Mouse (Mus musculus) midbrain, embryonic 14.5 days (tissue): ENCODE measurements around the gene Ppef2. TPM values are rescaled to one million over a fixed set of nuclear protein-coding genes. Genes with fewer than 3 reads are reported as not detected.
"Not testable (repeated sequence)": the region's sequence is repeated elsewhere in the genome, so short reads cannot be mapped to it uniquely, and the experiment has no call there.

Source experiments
- ATAC-seq: fragments of 200-750 bp; cut with Nextera tagmentation; 2 replicates; pipeline ENCODE4 v1.8.0; 2017; ENCODE audit warnings: moderate number of reproducible peaks, moderate library complexity; ENCODE audit not compliant: low FRiP score, low TSS enrichment
- DNase-seq: peaks from one replicate; pipeline ENCODE4 v3.0.0-alpha.2; 2015
- H3K27ac ChIP-seq: fragments of 300-500 bp; sonication (generic); replicated peaks from 2 replicates; pipeline ENCODE4 v1.5.1; 2014; ENCODE audit warnings: mild to moderate bottlenecking, low read depth, low read length, moderate library complexity
- H3K27me3 ChIP-seq: fragments of 300-500 bp; sonication (generic); 2 replicates; pipeline ENCODE4 v1.6.1; 2014; ENCODE audit warnings: low read length, control low read depth, mixed read lengths; ENCODE audit not compliant: control insufficient read depth, insufficient read depth
- H3K36me3 ChIP-seq: fragments of 300-500 bp; sonication (generic); 2 replicates; pipeline ENCODE4 v1.6.1; 2014; ENCODE audit warnings: low read length, control low read depth; ENCODE audit not compliant: control insufficient read depth, insufficient read depth
- H3K4me1 ChIP-seq: fragments of 300-500 bp; sonication (generic); 2 replicates; pipeline ENCODE4 v1.6.1; 2014; ENCODE audit warnings: mild to moderate bottlenecking, antibody characterized with exemption, low read length, control low read depth; ENCODE audit not compliant: control insufficient read depth, insufficient read depth
- H3K4me2 ChIP-seq: fragments of 300-500 bp; sonication (generic); 2 replicates; pipeline ENCODE4 v1.6.1; 2014; ENCODE audit warnings: mild to moderate bottlenecking, low read length, moderate library complexity
- H3K4me3 ChIP-seq: fragments of 300-500 bp; sonication (generic); replicated peaks from 2 replicates; pipeline ENCODE4 v1.5.1; 2014; ENCODE audit warnings: low read depth, low read length
- H3K9ac ChIP-seq: fragments of 300-500 bp; sonication (generic); replicated peaks from 2 replicates; pipeline ENCODE4 v1.6.1; 2014; ENCODE audit warnings: mild to moderate bottlenecking, low read length, moderate library complexity
- H3K9me3 ChIP-seq: fragments of 300-500 bp; sonication (generic); 2 replicates; pipeline ENCODE4 v1.6.1; 2016; ENCODE audit warnings: low read length, control low read depth, mixed read lengths; ENCODE audit not compliant: control insufficient read depth
- WGBS: fragments of 180-500 bp; shearing (Covaris S2); extraction: QIAGEN DNeasy Blood & Tissue Kit; methylation state at CpG from one replicate; pipeline ENCODE4 v1.1.7; 2014; 5-methylcytosine and 5-hydroxymethylcytosine counted together
- polyA plus RNA-seq: library from polyadenylated mRNA; unstranded; fragments of >200 nt; fragmentation: Nextera tagmentation; extraction: Ambion mirVana; gene quantifications from 2 replicates; pipeline ENCODE4 v1.2.1, GENCODE M21; 2014

Gene Ppef2
- polyA plus RNA-seq, 1 experiment from 2014 or later, result 0.43 TPM

DNA sequence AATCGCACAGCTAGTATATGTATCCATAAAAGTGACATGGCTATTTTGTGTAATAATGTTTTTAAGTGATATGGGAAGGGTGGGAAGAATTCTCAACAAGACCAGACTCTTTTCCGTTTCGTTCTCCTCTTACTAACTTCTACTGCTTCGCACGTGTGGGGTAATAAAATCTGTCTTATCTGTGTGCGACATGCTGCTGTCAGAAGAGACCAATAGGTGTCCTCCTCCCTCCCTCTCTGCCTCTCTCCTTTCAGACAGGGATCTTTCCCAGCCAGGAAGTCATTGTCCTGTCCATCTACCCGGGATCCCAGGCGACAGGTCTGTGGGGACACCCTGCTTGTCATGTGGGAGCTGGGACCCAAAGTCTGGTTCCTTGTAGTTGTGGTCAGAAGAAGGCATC is 45.9 kb downstream of the Ppef2 start:
- no peak for DNase-seq
- 79% methylated on average over 8 of the region's 8 CpGs for WGBS
- H3K9ac ChIP-seq, result no peak overlapping the region
- H3K9me3 ChIP-seq, result no peaks in the 10 kb centered on the region
- ATAC-seq, result no peak
- no peaks in the 10 kb centered on the region for H3K27me3 ChIP-seq
- H3K4me1 ChIP-seq, result no peaks in the 10 kb centered on the region
- H3K4me2 ChIP-seq, result no peak overlapping the region
- H3K36me3 ChIP-seq, result peaks cover 4% of the 10 kb centered on the region
- H3K4me3 ChIP-seq, result no peak overlapping the region
- no peak overlapping the region for H3K27ac ChIP-seq

DNA sequence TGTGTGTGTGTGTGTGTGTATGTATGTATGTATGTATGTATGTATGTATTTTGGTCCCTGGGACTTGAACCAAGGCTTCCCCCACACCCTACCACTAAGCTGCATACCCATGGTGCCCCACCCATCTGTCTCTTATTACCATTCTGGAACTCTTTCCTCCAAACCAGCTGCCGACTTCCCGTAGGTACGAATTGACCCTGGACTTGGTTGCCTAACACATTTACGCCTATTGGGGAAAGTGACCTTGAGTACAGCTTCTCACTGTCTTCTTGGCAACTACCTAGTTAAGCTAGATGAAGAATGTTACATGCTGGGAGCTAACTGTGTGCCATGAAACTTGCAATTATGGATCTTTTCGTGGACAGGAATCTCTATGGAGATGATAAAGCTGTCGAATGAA is 50.0 kb downstream of the Ppef2 start:
- ATAC-seq (no peak), DNase-seq (no peak)
- Histone ChIP-seq H3K4me2 (no peak overlapping the region), H3K4me1 (no peaks in the 10 kb centered on the region), H3K36me3 (peaks cover 35% of the 10 kb centered on the region), H3K27ac (no peak overlapping the region), H3K4me3 (no peak overlapping the region), H3K9me3 (no peaks in the 10 kb centered on the region), H3K9ac (no peak overlapping the region), H3K27me3 (no peaks in the 10 kb centered on the region)
- WGBS, result 94% methylated on average over 6 of the region's 6 CpGs

DNA sequence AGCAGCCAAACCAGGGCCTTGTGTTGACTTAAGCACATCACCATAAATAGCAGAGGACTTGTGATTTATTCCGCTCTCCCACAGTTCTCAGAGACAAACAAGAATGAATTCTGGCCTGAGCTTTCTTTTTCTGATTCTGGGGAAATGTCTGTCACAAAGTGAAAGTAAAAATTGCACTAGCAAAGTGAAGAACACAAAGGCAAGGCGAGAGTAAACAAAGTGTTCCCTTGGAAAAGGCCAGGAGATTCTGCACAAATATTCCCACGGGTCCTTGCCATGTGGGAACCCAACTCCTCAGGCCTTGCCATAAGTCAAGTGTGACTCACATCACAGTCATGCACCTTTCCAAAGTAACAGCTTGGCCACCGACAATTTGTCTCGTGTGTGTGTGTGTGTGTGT is 50.4 kb downstream of the Ppef2 start:
- DNase-seq (no peak), ATAC-seq (no peak)
- H3K27me3 ChIP-seq, result no peaks in the 10 kb centered on the region
- peaks cover 39% of the 10 kb centered on the region for H3K36me3 ChIP-seq
- no peak overlapping the region for H3K27ac ChIP-seq
- no peak overlapping the region for H3K9ac ChIP-seq
- H3K4me2 ChIP-seq, result no peak overlapping the region
- no peaks in the 10 kb centered on the region for H3K9me3 ChIP-seq
- H3K4me1 ChIP-seq, result no peaks in the 10 kb centered on the region
- H3K4me3 ChIP-seq, result no peak overlapping the region
- WGBS, result 94% methylated on average over 5 of the region's 5 CpGs

DNA sequence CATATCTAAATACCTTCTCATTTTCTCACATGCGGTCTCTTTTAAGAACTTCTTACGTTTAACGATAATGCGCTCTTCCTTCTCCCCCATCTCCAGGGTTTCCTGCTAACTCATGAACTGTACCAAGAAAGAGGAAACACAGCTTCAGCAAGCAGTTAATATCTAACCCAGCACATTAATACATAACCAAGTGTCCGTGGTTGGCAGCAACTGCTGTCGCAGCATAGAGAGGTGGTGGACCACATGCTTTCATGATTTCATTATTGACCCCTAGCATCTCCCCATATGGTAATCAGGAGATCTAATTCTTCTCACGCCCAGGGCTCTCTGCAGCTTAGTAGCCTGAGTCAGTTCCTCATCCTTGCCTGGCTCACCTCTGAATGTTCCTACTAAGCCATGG is 50.9 kb downstream of the Ppef2 start:
- peaks cover 44% of the 10 kb centered on the region for H3K36me3 ChIP-seq
- H3K9ac ChIP-seq, result no peak overlapping the region
- H3K4me2 ChIP-seq, result no peak overlapping the region
- H3K4me3 ChIP-seq, result no peak overlapping the region
- ATAC-seq (no peak), DNase-seq (no peak)
- no peaks in the 10 kb centered on the region for H3K27me3 ChIP-seq
- WGBS, result 92% methylated on average over 7 of the region's 7 CpGs
- H3K9me3 ChIP-seq, result no peaks in the 10 kb centered on the region
- H3K27ac ChIP-seq, result no peak overlapping the region
- no peaks in the 10 kb centered on the region for H3K4me1 ChIP-seq

DNA sequence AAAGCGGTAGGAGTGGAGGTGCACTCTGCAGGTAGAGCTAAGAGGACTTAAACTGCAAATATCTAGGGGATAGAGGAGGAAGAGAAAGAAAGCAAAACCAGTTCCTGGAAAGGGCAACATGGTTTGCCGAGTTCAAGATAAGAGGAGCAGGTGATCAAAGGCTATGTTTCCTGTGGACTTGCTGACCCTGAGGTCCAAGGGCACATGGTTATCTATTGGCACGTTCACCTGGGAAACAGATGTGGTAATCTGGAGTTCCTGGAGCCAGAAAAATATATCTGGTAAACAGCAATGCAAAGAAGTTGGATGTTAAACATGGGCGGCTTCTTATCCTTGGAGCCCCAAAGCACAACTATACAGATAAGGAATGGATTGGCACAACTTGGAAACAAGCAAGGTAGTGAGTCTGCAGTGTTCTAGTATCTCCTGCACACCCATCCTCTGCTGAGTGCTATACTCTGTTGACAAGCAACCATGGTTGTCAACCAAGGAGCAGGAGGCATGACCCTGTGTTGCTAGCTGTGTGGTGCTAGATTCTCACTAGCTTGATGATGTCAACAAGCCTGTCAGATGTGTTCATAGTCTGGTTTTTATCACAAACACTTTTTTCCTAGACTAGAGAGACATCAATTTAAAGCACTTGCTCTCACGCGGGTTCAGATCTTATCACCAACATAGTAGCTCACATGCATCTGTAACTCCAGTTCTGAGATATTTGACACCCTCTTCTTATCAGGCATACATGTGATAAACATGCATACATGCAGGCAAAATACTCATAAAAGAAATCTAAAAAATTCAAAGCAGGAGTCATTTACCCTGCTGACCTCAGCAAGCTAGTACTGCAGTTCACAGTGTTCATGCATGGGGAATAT is 51.7 kb downstream of the Ppef2 start:
- no peaks in the 10 kb centered on the region for H3K9me3 ChIP-seq
- H3K36me3 ChIP-seq, result peaks cover 52% of the 10 kb centered on the region
- ATAC-seq, result no peak

DNA sequence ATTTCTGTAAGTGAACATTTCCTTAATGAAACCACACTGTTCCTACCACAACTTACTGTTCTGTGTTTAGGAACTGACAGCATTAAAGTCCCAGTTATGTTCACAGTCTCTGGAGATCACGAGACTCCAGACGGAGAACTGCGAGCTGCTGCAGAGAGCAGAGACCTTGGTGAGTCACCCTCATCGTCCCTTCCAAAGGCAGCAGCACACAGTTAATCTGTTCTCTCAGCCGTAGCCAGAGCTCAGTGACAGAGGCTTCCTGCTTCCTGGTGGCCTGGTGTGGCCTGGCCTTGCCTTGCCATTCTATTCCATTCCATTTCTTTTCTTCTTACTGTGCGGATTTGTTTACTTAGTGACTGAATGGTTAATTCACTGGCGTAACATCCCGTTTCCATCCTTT is 57.8 kb downstream of the Ppef2 start:
- Histone ChIP-seq H3K9ac (no peak overlapping the region), H3K36me3 (peaks cover 73% of the 10 kb centered on the region), H3K4me1 (no peaks in the 10 kb centered on the region), H3K4me2 (no peak overlapping the region), H3K9me3 (no peaks in the 10 kb centered on the region), H3K27me3 (no peaks in the 10 kb centered on the region), H3K4me3 (no peak overlapping the region), H3K27ac (peak overlapping the region; percentile 73)
- ATAC-seq (no peak), DNase-seq (no peak)
- WGBS, result 58% methylated on average over 8 of the region's 8 CpGs

More for the DNA sequence above, 51.7 kb downstream of the Ppef2 start:
- Histone ChIP-seq H3K4me1 (no peaks in the 10 kb centered on the region), H3K27me3 (no peaks in the 10 kb centered on the region), H3K4me3 (no peak overlapping the region), H3K27ac (no peak overlapping the region), H3K4me2 (no peak overlapping the region), H3K9ac (no peak overlapping the region)
- DNase-seq, result no peak
- 96% methylated on average over 6 of the region's 6 CpGs for WGBS

DNA sequence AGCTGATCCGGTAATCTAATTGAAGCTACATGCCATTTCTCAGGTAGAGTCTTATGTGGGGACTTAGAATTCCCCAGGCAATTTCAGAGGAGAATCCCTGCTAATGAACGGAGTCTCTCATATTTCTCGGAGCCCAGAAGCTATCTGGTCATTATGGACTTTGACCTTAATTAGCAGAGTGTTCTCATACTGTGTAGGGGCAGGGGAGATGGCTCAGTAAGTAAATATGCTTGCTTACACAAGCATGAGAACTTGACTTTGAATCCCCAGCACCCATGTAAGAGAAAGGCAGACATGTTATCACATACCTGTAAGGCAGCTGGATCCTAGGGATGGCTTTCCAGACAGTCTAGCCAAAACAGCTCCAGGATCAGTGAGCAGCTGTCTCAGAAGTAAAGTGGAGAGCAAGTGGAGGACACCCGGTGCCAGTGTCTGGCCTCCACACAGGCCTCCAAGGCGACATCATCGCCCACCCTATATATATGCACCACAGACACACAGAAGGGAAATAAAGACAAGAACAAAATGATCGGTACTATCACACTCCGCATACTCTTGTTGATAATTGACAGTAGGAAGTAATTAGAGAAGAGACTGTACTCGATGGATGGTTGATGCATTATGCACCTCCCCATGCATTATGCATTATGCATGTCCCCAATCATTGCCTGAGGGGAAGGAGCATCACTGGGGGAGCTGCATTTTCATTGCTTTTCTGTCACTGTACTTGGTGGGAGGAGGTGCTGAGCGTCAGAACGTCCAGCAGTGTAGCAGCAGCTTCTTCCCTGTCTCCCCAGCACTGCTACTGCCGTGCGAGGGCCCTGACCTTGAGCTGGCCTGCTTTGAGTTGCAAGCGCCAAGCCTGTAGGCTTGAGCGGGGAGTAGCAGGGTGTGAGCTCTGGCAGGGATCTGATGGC is 58.9 kb downstream of the Ppef2 start:
- ATAC-seq, result peak; percentile 75
- WGBS, result 51% methylated on average over 15 of the region's 15 CpGs
- H3K4me1 ChIP-seq, result no peaks in the 10 kb centered on the region
- no peaks in the 10 kb centered on the region for H3K9me3 ChIP-seq
- H3K36me3 ChIP-seq, result peaks cover 76% of the 10 kb centered on the region
- peak overlapping the region; percentile 73 for H3K27ac ChIP-seq
- 0 out of 2 replicates have a peak overlapping the region, but pooled peaks have one; percentile 7 for H3K4me2 ChIP-seq
- no peak overlapping the region for H3K4me3 ChIP-seq
- H3K9ac ChIP-seq, result no peak overlapping the region
- peak; percentile 79 for DNase-seq
- no peaks in the 10 kb centered on the region for H3K27me3 ChIP-seq

DNA sequence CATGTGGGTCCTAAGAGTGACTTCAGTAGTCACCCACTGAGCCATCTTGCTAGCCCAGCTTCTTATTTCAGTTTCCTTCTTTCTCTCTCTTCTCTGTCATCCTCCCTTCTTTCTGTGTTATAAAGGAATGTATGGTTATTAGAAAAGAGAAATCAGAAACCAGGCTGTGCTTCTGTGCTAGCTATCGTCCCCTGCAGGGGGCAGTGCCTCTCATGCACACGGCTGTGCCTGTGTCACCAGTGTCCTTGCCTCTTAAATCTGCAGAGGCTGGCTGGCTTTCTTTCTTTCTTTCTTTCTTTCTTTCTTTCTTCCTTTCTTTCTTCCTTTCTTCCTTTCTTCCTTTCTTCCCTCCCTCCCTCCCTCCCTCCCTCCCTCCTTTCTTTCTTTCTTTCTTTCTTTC is 60.4 kb downstream of the Ppef2 start:
- DNase-seq, result peak; percentile 75
- WGBS, result 44% methylated on average over 2 of the region's 2 CpGs
- ATAC-seq, H3K9ac ChIP-seq, H3K27ac ChIP-seq, H3K27me3 ChIP-seq, H3K4me1 ChIP-seq, H3K4me2 ChIP-seq, H3K4me3 ChIP-seq, H3K9me3 ChIP-seq: not testable (repeated sequence)
- peaks cover 65% of the 10 kb centered on the region for H3K36me3 ChIP-seq
